Mouse (Mus musculus) layer of hippocampus, postnatal 25 days (tissue): ENCODE data around the gene Lmln. TPM values are rescaled to one million over a fixed set of nuclear protein-coding genes. Genes with fewer than 3 reads are reported as not detected.
"Not testable (repeated sequence)": the region's sequence is repeated elsewhere in the genome, so short reads cannot be mapped to it uniquely, and the experiment has no call there.

ENCODE experiments used
- DNase-seq, 2 experiments: peaks; one replicate each; pipeline ENCODE4 v3.0.0; 2022; ENCODE audit warnings: mixed read lengths in 2 of 2, low spot score in 1 of 2; ENCODE audit errors: extremely low spot score in 1 of 2
- microRNA-seq, 2 experiments: library from miRNA; unstranded; fragments of <30 nt; microRNA quantifications; one replicate each; pipeline ENCODE4 v1.2.0; 2021
- total RNA-seq, 2 experiments: library from RNA; stranded (reverse); gene quantifications; 2 replicates each; pipeline ENCODE4 v1.2.3; 2021

Gene Lmln
- total RNA-seq, 2 experiments from 2014 or later, result 16.5 to 18.1 TPM

- no peak for DNase-seq
Measured at GRCm38 (mm10) chr16:33170716-33171587, 108.6 kb downstream of the Lmln start.

- no peak for DNase-seq
Measured at GRCm38 (mm10) chr16:33171800-33172199, 109.5 kb downstream of the Lmln start.

GRCm38 (mm10) chr16:33173151-33173550 is 110.8 kb downstream of the Lmln start:
- no peak for DNase-seq

- no peak for DNase-seq
Measured at GRCm38 (mm10) chr16:33174695-33175094, 112.4 kb downstream of the Lmln start.

- not testable (repeated sequence) for DNase-seq
Measured at GRCm38 (mm10) chr16:33176831-33177230, 114.5 kb downstream of the Lmln start.

Small RNA genes lying within 50 kb of the gene (microRNA-seq; reads per million reads assigned to microRNA genes)
- gene Gm22231, result 0 reads per million in 2 experiments
- gene Mir1947, result 6.8 reads per million in 2 experiments

Other genes with a start within 250 kb of the Lmln start
- gene Fyttd1, start 185.0 kb upstream of the Lmln start, total RNA-seq, result 100 to 1,000 TPM; 115 to 122 TPM
- 10 to 100 TPM; 54.2 to 54.3 TPM for gene Rubcn, start 184.8 kb upstream of the Lmln start, total RNA-seq
- gene Lrch3, start 148.4 kb upstream of the Lmln start, total RNA-seq, result 10 to 100 TPM; 34.7 to 38.7 TPM
- gene Iqcg, start 6.3 kb upstream of the Lmln start, total RNA-seq, result 1 to 10 TPM; 3.3 to 4.0 TPM
- 100 to 1,000 TPM; 262 to 293 TPM for gene Rpl35a, start 6.1 kb upstream of the Lmln start, total RNA-seq
- 10 to 100 TPM; 19.3 to 19.6 TPM for gene Osbpl11, start 122.5 kb downstream of the Lmln start, total RNA-seq
- 10 to 100 TPM; 34.6 to 37.1 TPM for gene Snx4, start 188.9 kb downstream of the Lmln start, total RNA-seq